Mouse (Mus musculus) CH12.LX (cell line): ENCODE results near the gene Zfp618. TPM values are rescaled to one million over a fixed set of nuclear protein-coding genes. Genes with fewer than 3 reads are reported as not detected.

Experiments
- DNase-seq: peaks from one replicate; pipeline ENCODE4 v3.0.0-alpha.2; 2013; ENCODE audit errors: extremely low read depth
- H3K27ac ChIP-seq: 2 replicates; pipeline ENCODE4 v1.5.1; 2012; ENCODE audit warnings: low read depth, mild to moderate bottlenecking, control low read depth, moderate library complexity; ENCODE audit not compliant: insufficient read depth
- H3K27me3 ChIP-seq: replicated peaks from 2 replicates; pipeline ENCODE3; 2012; ENCODE audit warnings: inconsistent platforms
- H3K36me3 ChIP-seq, 2 experiments: replicated peaks in 1 of 2; 2 replicates each; pipeline versions ENCODE3 to v1.6.1; 2012; ENCODE audit warnings: inconsistent platforms in 1 of 2, low read length in 1 of 2, mild to moderate bottlenecking in 1 of 2, mixed read lengths in 1 of 2, moderate library complexity in 1 of 2; ENCODE audit not compliant: control insufficient read depth in 1 of 2, insufficient read depth in 1 of 2
- H3K4me1 ChIP-seq, 2 experiments: 2 replicates each; pipeline ENCODE4 v1.6.1; 2012; ENCODE audit warnings: inconsistent platforms in 1 of 2, moderate library complexity in 1 of 2; ENCODE audit not compliant: insufficient read depth in 2 of 2, control insufficient read depth in 1 of 2
- H3K4me2 ChIP-seq: 2 replicates; pipeline ENCODE4 v1.6.1; 2012; ENCODE audit warnings: low read depth, mild to moderate bottlenecking, control low read depth; ENCODE audit not compliant: poor library complexity, insufficient read depth, severe bottlenecking
- H3K4me3 ChIP-seq, 3 experiments: fragments of 150-350 bp in 1 of 3; sonication (generic) in 1 of 3; replicated peaks in 1 of 3; 2 replicates each; pipeline versions ENCODE3 to v1.5.1; 2011 to 2012; ENCODE audit warnings: low read depth in 2 of 3, low read length in 2 of 3, mild to moderate bottlenecking in 2 of 3, moderate library complexity in 2 of 3, control low read depth in 1 of 3, improper control_type of control experiment in 1 of 3, inconsistent platforms in 1 of 3, mixed read lengths in 1 of 3; ENCODE audit not compliant: poor library complexity in 1 of 3
- H3K79me2 ChIP-seq: replicated peaks from 2 replicates; pipeline ENCODE4 v1.6.1; 2012; ENCODE audit warnings: mild to moderate bottlenecking, moderate library complexity; ENCODE audit not compliant: control insufficient read depth, poor library complexity, insufficient read depth, severe bottlenecking; ENCODE audit errors: extremely low read depth
- H3K9ac ChIP-seq: 2 replicates; pipeline ENCODE4 v1.6.1; 2012; ENCODE audit warnings: low read depth, mild to moderate bottlenecking, control low read depth, moderate library complexity; ENCODE audit not compliant: insufficient read depth
- H3K9me3 ChIP-seq: replicated peaks from 2 replicates; pipeline ENCODE3; 2012; ENCODE audit warnings: low read length, inconsistent platforms, mixed read lengths
- BHLHE40 ChIP-seq: IDR thresholded peaks from 2 replicates; pipeline ENCODE4 v1.6.1; 2011; ENCODE audit warnings: mild to moderate bottlenecking, low read depth, low read length, improper control_type of control experiment
- E2F4 ChIP-seq: IDR thresholded peaks from 2 replicates; pipeline ENCODE4 v1.6.1; 2011; ENCODE audit warnings: low read depth, low read length, improper control_type of control experiment; ENCODE audit not compliant: insufficient replicate concordance
- JUND ChIP-seq: conservative IDR thresholded peaks from 2 replicates; pipeline ENCODE4 v1.6.1; 2011; ENCODE audit warnings: low read depth, low read length, improper control_type of control experiment
- MAFK ChIP-seq: IDR thresholded peaks from 2 replicates; pipeline ENCODE4 v1.6.1; 2011; ENCODE audit warnings: low read length, improper control_type of control experiment; ENCODE audit not compliant: insufficient replicate concordance
- MAZ ChIP-seq: IDR thresholded peaks from 2 replicates; pipeline ENCODE4 v1.6.1; 2012; ENCODE audit warnings: low read depth, mild to moderate bottlenecking, inconsistent platforms, low read length, improper control_type of control experiment, moderate library complexity
- NELFE ChIP-seq: IDR thresholded peaks from 2 replicates; pipeline ENCODE4 v1.6.1; 2011; ENCODE audit warnings: low read depth, low read length, improper control_type of control experiment
- SMC3 ChIP-seq: IDR thresholded peaks from 2 replicates; pipeline ENCODE4 v1.6.1; 2011; ENCODE audit warnings: low read depth, low read length, improper control_type of control experiment
- USF1 ChIP-seq: IDR thresholded peaks from 2 replicates; pipeline ENCODE4 v1.6.1; 2014; ENCODE audit warnings: low read depth, mild to moderate bottlenecking, inconsistent platforms, low read length, improper control_type of control experiment
- dilution Hi-C: fragments of 300-500 bp; cut with MboI; formaldehyde crosslinking; loops from 2 replicates; pipeline ENCODE4 v1.14.3; 2020; ENCODE audit warnings: low sequenced_read_pairs; ENCODE audit not compliant: extremely low pct_unique_long_range_greater_than_20kb, extremely low pct_ligation_motif_present
- in situ Hi-C: fragments of 300-500 bp; cut with MboI; formaldehyde crosslinking; loops from 3 replicates; pipeline ENCODE4 v1.14.3; 2019; ENCODE audit warnings: low sequenced_read_pairs, low pct_ligation_motif_present, low pct_unique_long_range_greater_than_20kb, mixed read lengths
- polyA plus RNA-seq: library from polyadenylated mRNA; unstranded; fragments of >175 nt; gene quantifications from 2 replicates; pipeline ENCODE4 v1.2.1, GENCODE M21; 2012; ENCODE audit warnings: low read depth; ENCODE audit not compliant: insufficient read length
- total RNA-seq, 2 experiments: library from RNA; depleted of rRNA; stranded (reverse); fragments of 300-350 nt in 1 of 2; fragments of >200 nt in 1 of 2; gene quantifications; 2 replicates each; pipeline ENCODE4 v1.2.3; 2012 to 2014

The Zfp618 gene
- total and polyA plus RNA-seq, 3 experiments, result not detected

DNA sequence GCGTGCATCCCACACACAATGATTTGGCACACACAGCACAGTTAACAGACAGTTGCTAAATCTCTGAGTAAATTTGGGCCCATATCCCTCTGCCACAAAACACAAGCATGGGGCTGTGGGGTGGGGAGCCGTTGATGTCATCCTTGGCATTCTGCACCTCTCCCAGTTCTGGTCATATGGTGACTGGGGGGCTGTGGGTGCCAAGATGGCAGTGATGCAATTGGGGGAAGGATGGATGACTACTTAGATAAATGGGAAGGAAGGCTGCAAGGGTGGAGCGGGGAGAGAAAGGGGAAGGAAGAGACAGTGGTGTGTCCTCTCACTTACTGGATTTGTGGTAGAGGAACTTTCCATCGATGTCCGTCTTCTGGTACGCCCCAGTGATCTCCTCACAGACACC is 185.8 kb downstream of the Zfp618 start:
- dilution Hi-C loops, result no loop called here
- no peaks in the 10 kb centered on the region for H3K79me2 ChIP-seq
- H3K27me3 ChIP-seq, result peaks cover 74% of the 10 kb centered on the region
- H3K9ac ChIP-seq, result no peak overlapping the region
- H3K4me2 ChIP-seq, result no peak overlapping the region
- H3K4me3 ChIP-seq, result no peak overlapping the region
- H3K27ac ChIP-seq, result no peak overlapping the region
- TF ChIP-seq E2F4 (no peak), BHLHE40 (no peak), NELFE (no peak), USF1 (no peak), SMC3 (no peak), MAZ (no peak)
- TF ChIP-seq, all 38 proteins: peak for 0
- Histone ChIP-seq H3K36me3 (no peaks in the 10 kb centered on the region), H3K4me1 (no peaks in the 10 kb centered on the region; a peak in 1 of 4 replicates), H3K9me3 (peaks cover 7% of the 10 kb centered on the region)
- in situ Hi-C loops, result no loop called here
- no peak for DNase-seq

DNA sequence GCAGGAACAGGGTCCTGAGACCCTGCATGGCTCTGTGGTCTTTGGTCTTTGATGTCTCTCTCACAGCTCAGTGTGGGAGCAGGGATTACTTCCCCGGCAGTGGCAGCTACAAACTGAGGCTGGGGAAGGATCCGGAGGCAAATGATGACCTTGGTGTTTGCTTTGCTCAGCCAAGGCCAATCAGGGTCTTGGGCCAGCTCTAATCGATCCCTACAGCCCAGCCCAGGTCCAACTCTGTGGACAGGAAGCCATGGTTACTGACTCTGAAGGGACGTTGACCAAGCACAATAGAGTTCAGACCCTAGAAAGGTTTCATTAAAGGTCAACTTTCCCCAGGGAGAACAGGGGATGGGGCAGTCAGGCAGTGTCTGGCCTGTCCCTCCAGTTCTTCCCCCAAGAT is 188.7 kb downstream of the Zfp618 start:
- H3K4me3 ChIP-seq, result no peak overlapping the region
- no peak for TF ChIP-seq MAFK
- H3K4me2 ChIP-seq, result no peak overlapping the region
- no peak overlapping the region for H3K27ac ChIP-seq
- H3K9ac ChIP-seq, result no peak overlapping the region
- dilution Hi-C loops (no loop called here), in situ Hi-C loops (no loop called here)
- peaks cover 0 to 6% of the 10 kb centered on the region in 2 experiments; a peak in 2 of 4 replicates for H3K4me1 ChIP-seq
- H3K9me3 ChIP-seq, result no peaks in the 10 kb centered on the region
- peaks cover 83% of the 10 kb centered on the region for H3K27me3 ChIP-seq
- H3K79me2 ChIP-seq, result no peaks in the 10 kb centered on the region
- H3K36me3 ChIP-seq, result no peaks in the 10 kb centered on the region
- DNase-seq, result no peak

DNA sequence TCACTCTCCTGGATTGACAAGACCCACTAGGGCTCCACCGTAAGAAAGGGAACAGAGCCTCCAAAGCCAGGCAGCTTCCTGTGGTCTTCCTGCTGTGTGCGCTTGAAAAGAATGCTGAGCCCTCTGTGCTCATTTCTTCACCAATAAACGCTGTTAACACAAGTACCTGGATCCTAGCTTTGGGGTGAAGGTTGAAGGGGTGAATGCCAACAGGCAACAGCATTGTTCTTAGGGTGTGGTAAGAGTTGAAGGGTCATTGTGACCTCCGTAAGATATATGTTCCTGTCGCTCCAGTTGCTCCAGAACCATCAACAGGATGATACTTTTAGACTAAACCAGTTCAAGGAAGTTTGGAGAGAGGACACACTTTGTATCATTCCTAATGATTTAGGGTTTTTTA is 189.3 kb downstream of the Zfp618 start, which contains the start of gene Ambp:
Gene Ambp, minus strand, starts transcription at position 101 of the 400 bp plus-strand sequence.
- Histone ChIP-seq H3K9ac (no peak within 1 kb of the TSS), H3K27me3 (peaks cover 76% of the 10 kb centered on the region), H3K4me3 (no peak within 1 kb of the TSS), H3K4me2 (no peak within 1 kb of the TSS), H3K27ac (no peak within 1 kb of the TSS), H3K36me3 (no peaks in the 10 kb centered on the region), H3K4me1 (peaks cover 0 to 13% of the 10 kb centered on the region in 2 experiments; a peak in 2 of 4 replicates), H3K9me3 (no peaks in the 10 kb centered on the region), H3K79me2 (no peaks in the 10 kb centered on the region)
- in situ Hi-C loops, result no loop called here
- TF ChIP-seq JUND, result no peak
- dilution Hi-C loops, result no loop called here
- no peak for DNase-seq
